Mouse (Mus musculus) ovary, postnatal 36 days (tissue): Measurements from ENCODE around the gene Tsku.

ENCODE experiments used
- DNase-seq: peaks from one replicate; pipeline ENCODE4 v3.0.0; 2022; ENCODE audit warnings: low spot score, mixed read lengths

Tsku gene

GRCm38 (mm10) chr7:98361063-98361652, at the start of gene Tsku:
Gene Tsku (minus strand): TSS chr7:98361328.
- DNase-seq, result peak; percentile 92

GRCm38 (mm10) chr7:98407615-98408014, 46.5 kb upstream of the Tsku start:
- DNase-seq, result no peak

- no peak for DNase-seq
Observed at GRCm38 (mm10) chr7:98403996-98404395, 42.9 kb upstream of the Tsku start.

- no peak for DNase-seq
Observed at GRCm38 (mm10) chr7:98402582-98403574, 41.8 kb upstream of the Tsku start.

GRCm38 (mm10) chr7:98392466-98393201, 31.5 kb upstream of the Tsku start:
- no peak for DNase-seq

GRCm38 (mm10) chr7:98391351-98391936, 30.3 kb upstream of the Tsku start:
- no peak for DNase-seq

- no peak for DNase-seq
Observed at GRCm38 (mm10) chr7:98390486-98390885, 29.4 kb upstream of the Tsku start.

- no peak for DNase-seq
Observed at GRCm38 (mm10) chr7:98389656-98390055, 28.5 kb upstream of the Tsku start.

GRCm38 (mm10) chr7:98388881-98389501, 27.9 kb upstream of the Tsku start:
- no peak for DNase-seq

- DNase-seq, result no peak
Observed at GRCm38 (mm10) chr7:98387201-98387600, 26.1 kb upstream of the Tsku start.

GRCm38 (mm10) chr7:98385168-98385567, 24.0 kb upstream of the Tsku start:
- DNase-seq, result peak; percentile 39

GRCm38 (mm10) chr7:98383337-98383736, 22.2 kb upstream of the Tsku start:
- peak; percentile 44 for DNase-seq

GRCm38 (mm10) chr7:98382784-98383183, 21.7 kb upstream of the Tsku start:
- no peak for DNase-seq

- no peak for DNase-seq
Observed at GRCm38 (mm10) chr7:98380224-98380925, 19.2 kb upstream of the Tsku start.

GRCm38 (mm10) chr7:98379232-98379631, 18.1 kb upstream of the Tsku start:
- DNase-seq, result no peak

- DNase-seq, result no peak
Observed at GRCm38 (mm10) chr7:98377257-98377656, 16.1 kb upstream of the Tsku start.

GRCm38 (mm10) chr7:98371161-98371560, 10.0 kb upstream of the Tsku start:
- DNase-seq, result no peak

GRCm38 (mm10) chr7:98369762-98370369, 8.7 kb upstream of the Tsku start:
- no peak for DNase-seq

GRCm38 (mm10) chr7:98361662-98362061, 534 bp upstream of the Tsku start:
- DNase-seq, result no peak

GRCm38 (mm10) chr7:98360621-98360990, 522 bp downstream of the Tsku start:
- no peak for DNase-seq
